Mouse (Mus musculus) Muller cell, postnatal 12 days (primary cell): ENCODE results near the gene Gm17482.

ENCODE experiments used
- DNase-seq: peaks from one replicate; pipeline ENCODE4 v3.0.0-alpha.2; 2015; ENCODE audit errors: inconsistent ontology term

Gm17482 gene

DNA sequence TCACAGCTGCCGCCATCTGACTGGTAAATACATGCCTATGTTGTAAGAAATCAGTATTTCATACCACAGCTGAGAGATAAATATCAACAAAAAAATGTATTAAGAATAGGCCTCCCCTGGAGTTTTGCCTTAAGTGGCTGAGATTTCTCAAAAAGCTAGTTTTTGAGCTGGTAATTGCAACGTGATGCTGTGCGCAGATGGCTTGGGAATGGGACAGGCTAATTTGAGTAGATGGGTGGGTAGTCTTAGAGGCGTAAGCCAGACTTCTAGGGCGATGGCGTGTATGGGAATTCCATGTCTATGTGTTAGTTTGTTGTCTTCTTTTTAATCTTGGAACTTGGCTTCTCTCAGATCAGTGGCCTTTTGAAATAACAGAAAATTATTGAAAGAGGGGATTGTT lies 64.7 kb downstream of the Gm17482 start:
- no peak for DNase-seq

DNA sequence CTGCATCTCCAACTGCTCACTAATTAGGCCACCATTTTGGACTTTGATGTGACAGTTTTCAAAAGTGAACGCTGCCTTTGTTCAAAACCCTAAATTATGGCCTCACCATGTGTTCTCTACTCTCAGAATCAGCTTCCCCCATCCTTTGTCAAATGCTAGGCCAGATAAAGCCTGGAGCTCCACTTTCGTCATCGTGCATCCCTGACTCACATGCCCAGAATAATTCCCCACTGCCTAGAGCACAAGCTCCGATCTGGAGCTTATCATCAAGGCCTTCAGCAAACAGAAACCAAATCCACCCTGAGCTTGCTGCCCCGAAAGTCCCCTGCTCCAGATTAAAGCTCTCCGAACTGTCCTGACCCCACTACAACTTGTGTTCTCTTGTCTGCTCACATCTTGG lies 65.5 kb downstream of the Gm17482 start:
- no peak for DNase-seq

DNA sequence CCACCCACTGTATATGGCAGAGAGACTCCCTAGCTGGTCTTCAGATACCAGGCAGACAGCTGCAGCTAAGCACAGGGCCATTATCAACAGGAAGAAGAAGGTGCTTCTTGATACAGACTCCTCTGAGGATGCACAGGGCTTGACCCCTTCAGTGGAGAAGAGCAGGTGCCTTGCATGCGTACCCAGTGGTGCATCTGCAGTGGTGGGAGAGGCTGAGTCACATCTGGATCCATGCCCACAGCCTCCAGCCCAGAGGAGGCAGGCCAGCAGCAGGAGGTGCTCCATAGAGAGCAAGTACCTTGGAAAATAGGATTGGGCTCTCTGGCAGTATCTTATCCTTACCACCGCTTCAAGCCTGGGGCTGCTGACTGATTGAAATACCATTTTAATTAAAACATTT lies 66.7 kb downstream of the Gm17482 start:
- no peak for DNase-seq

DNA sequence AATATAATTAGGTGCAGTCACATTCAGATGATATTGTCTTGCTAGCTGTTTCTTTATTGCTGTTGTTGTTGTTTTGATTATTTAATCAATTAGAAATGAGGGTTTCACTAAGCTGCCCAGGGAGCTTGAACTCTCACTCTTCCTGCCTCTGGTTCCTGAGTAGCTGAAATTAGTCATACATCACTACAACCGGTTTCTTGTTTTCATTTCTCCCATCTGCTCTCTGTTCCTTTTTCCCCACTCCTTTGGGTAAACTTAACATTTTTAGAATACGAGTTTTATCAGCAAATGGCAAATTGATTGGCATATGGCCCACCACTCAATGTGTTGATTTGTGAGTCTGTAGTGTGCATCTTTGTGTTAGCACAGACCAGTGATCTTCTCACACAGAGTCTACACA lies 80.0 kb downstream of the Gm17482 start:
- no peak for DNase-seq
